Mouse (Mus musculus) olfactory bulb, adult 2 months (tissue): ENCODE measurements around the gene Itm2c.

Experiments
- CTCF ChIP-seq: fragments of 200-500 bp; IDR thresholded peaks from 2 replicates; pipeline ENCODE4 v1.5.1; 2012; ENCODE audit warnings: low read depth, mild to moderate bottlenecking, low read length, moderate library complexity; ENCODE audit not compliant: insufficient read depth
- POLR2A ChIP-seq: fragments of 200-500 bp; IDR thresholded peaks from 2 replicates; pipeline ENCODE4 v1.6.1; 2012; ENCODE audit warnings: mild to moderate bottlenecking, low read depth, low read length, moderate library complexity; ENCODE audit not compliant: insufficient read depth

DNA sequence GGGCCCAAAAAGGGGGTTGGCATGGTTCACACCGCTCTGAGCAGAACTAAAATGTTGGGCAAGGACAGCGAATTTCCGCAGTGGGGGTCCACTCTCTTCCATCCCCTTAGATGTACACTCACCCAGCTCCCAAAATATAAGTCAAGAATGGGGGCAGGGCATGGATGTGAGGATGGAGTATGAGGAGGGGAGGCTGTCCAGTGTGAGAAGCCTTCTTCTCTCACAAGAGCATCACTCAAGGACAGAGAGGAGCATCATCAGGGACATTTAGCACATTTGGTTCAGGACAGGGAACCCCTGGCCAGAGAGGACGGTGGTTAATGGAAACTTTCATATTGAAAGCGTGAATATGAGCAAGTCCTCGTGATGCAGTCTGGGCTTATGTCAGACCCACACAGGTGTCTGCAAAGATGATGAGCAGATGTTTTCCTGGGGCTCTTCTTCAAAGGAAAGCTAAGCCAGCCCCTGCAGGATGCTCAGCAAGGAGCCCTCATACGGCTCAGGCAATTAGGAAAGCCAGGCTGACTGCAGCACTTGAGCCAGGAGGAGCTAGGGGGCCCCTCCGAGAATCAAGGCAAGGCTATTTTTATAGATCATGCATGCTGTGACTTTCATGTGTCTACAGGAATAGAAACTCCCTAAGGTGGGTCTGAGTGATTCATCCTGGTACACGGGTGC is 64.0 kb downstream of the Itm2c start:
- TF ChIP-seq POLR2A, result no peak
- TF ChIP-seq CTCF, result no peak
